Mouse (Mus musculus): ENCODE results near the gene Adarb2. TPM values are rescaled to one million over a fixed set of nuclear protein-coding genes. Genes with fewer than 3 reads are reported as not detected.

Gene Adarb2
- total and polyA plus RNA-seq, 3 experiments = not detected

- Histone ChIP-seq H3K27ac (no peak overlapping the region), H3K9ac (ENCODE audit: low read depth, low read length) (no peak overlapping the region), H3K4me1 (ENCODE audit: control insufficient read depth, insufficient read depth, low read length) (no peaks in the 10 kb centered on the region), H3K27me3 (ENCODE audit: control insufficient read depth, insufficient read depth, low read length) (no peaks in the 10 kb centered on the region), H3K79me2 (replicated peaks; ENCODE audit: control insufficient read depth, insufficient read depth, low read length) (no peaks in the 10 kb centered on the region), H3K4me3 (no peak overlapping the region), H3K36me3 (ENCODE audit: control insufficient read depth, insufficient read depth, low read length) (no peaks in the 10 kb centered on the region)
- TF ChIP-seq POLR2A (IDR thresholded peaks at IDR 0.05; ENCODE audit: insufficient read depth, low read depth, low read length) (no peak), CTCF (IDR thresholded peaks at IDR 0.05) (no peak), EP300 (IDR thresholded peaks at IDR 0.05; ENCODE audit: insufficient read depth, low read depth, low read length) (no peak)
- intact Hi-C loops (cut with DNase I) = no loop called here
- no peak for DNase-seq
Measured at GRCm38 (mm10) chr13:8560485-8560884, 357.8 kb downstream of the Adarb2 start.

- no peak for DNase-seq
- no peak overlapping the region for H3K4me3 ChIP-seq
- intact Hi-C loops (cut with DNase I) = no loop called here
- H3K27ac ChIP-seq = no peak overlapping the region
- no peaks in the 10 kb centered on the region for H3K36me3 ChIP-seq (ENCODE audit: control insufficient read depth, insufficient read depth, low read length)
- 73% methylated on average over 7 of the region's 7 CpGs for WGBS
- no peaks in the 10 kb centered on the region for H3K79me2 ChIP-seq (replicated peaks; ENCODE audit: control insufficient read depth, insufficient read depth, low read length)
- no peaks in the 10 kb centered on the region for H3K4me1 ChIP-seq (ENCODE audit: control insufficient read depth, insufficient read depth, low read length)
- no peaks in the 10 kb centered on the region for H3K27me3 ChIP-seq (ENCODE audit: control insufficient read depth, insufficient read depth, low read length)
- no peak for TF ChIP-seq CTCF (IDR thresholded peaks at IDR 0.05)
- no peak for TF ChIP-seq EP300 (IDR thresholded peaks at IDR 0.05; ENCODE audit: insufficient read depth, low read depth, low read length)
- no peak for TF ChIP-seq POLR2A (IDR thresholded peaks at IDR 0.05; ENCODE audit: insufficient read depth, low read depth, low read length)
- no peak overlapping the region for H3K9ac ChIP-seq (ENCODE audit: low read depth, low read length)
Measured at GRCm38 (mm10) chr13:8563161-8563560, 360.5 kb downstream of the Adarb2 start.

DNA sequence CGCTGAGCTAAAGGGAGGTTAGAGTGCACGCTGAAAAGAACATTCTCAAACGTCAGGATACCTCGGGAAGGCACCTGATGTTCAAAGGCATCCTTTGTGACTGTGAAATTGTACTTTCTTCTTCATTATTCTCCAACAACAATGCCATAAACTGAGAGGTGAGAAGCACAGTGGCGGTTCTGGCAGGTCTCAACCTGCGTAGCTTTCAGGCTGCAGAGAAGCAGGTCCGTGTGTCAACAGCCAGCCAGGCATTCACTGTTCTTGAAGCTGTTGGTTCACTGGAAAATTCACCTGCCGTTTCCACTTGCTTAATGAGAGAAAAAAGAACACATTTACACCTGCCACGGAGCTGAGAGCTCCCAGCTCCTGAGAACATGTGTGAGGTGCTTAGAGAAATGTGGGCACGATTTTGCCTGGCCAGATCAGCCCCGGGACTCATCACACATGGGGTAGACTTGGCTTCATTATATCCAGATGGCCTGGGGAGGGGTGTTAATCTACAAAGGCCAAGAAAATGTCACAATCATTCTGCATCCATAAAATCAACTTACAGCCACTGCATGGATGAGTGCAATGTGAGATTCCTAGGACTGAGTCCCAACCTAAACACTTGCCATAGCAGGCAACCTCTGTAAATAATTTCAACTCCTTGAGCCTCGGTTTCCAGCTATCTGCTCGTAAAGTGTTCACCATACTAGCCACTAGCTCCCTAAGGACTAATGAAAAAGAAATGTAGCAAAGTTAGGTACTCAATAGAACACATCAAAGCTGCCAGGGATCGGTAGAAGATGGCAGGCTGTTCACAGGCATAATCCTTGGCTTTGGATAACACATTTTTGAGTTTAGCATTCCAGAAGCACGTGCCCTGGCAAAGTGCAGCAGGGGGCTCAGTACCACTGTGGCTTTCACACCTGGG is 364.7 kb downstream of the Adarb2 start:
- Histone ChIP-seq H3K4me3 (no peak overlapping the region), H3K27ac (no peak overlapping the region)
- TF ChIP-seq CTCF (IDR thresholded peaks at IDR 0.05) = no peak

DNA sequence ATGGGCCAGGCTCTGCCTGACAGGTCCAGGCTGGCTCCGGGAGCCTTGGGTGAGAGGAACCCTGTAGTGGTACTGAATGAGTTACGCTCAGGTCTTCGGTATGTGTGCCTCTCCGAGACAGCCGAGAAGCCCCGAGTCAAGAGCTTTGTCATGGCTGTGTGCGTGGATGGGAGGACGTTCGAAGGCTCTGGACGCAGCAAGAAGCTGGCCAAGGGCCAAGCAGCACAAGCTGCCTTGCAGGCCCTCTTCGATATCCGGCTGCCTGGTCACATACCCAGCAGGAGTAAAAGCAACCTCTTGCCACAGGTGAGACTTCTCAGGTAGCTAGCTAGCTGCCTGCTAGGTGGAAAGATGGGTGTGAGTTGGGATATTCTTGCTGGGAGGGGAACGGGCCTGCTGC is 367.6 kb downstream of the Adarb2 start:
- WGBS = 78% methylated on average over 13 of the region's 13 CpGs

More for the DNA sequence above, 364.7 kb downstream of the Adarb2 start:
- no peak for DNase-seq
- no peaks in the 10 kb centered on the region for H3K4me1 ChIP-seq (ENCODE audit: control insufficient read depth, insufficient read depth, low read length)
- WGBS = 76% methylated on average over 15 of the region's 15 CpGs
- no peaks in the 10 kb centered on the region for H3K36me3 ChIP-seq (ENCODE audit: control insufficient read depth, insufficient read depth, low read length)
- intact Hi-C loops (cut with DNase I) = no loop called here
- H3K79me2 ChIP-seq (replicated peaks; ENCODE audit: control insufficient read depth, insufficient read depth, low read length) = no peaks in the 10 kb centered on the region
- H3K9ac ChIP-seq (ENCODE audit: low read depth, low read length) = no peak overlapping the region
- H3K27me3 ChIP-seq (ENCODE audit: control insufficient read depth, insufficient read depth, low read length) = no peaks in the 10 kb centered on the region

GRCm38 (mm10) chr13:8573908-8574307 is 371.2 kb downstream of the Adarb2 start:
- TF ChIP-seq POLR2A (IDR thresholded peaks at IDR 0.05; ENCODE audit: insufficient read depth, low read depth, low read length) (no peak), CTCF (IDR thresholded peaks at IDR 0.05) (no peak), EP300 (IDR thresholded peaks at IDR 0.05; ENCODE audit: insufficient read depth, low read depth, low read length) (no peak)
- H3K27me3 ChIP-seq (ENCODE audit: control insufficient read depth, insufficient read depth, low read length) = no peaks in the 10 kb centered on the region
- WGBS = 81% methylated on average over 12 of the region's 12 CpGs
- intact Hi-C loops (cut with DNase I) = no loop called here
- no peaks in the 10 kb centered on the region for H3K4me1 ChIP-seq (ENCODE audit: control insufficient read depth, insufficient read depth, low read length)
- no peak for DNase-seq
- H3K79me2 ChIP-seq (replicated peaks; ENCODE audit: control insufficient read depth, insufficient read depth, low read length) = no peaks in the 10 kb centered on the region
- H3K4me3 ChIP-seq = no peak overlapping the region
- H3K36me3 ChIP-seq (ENCODE audit: control insufficient read depth, insufficient read depth, low read length) = no peaks in the 10 kb centered on the region
- H3K9ac ChIP-seq (ENCODE audit: low read depth, low read length) = no peak overlapping the region
- H3K27ac ChIP-seq = no peak overlapping the region

More for the DNA sequence above, 367.6 kb downstream of the Adarb2 start:
- Histone ChIP-seq H3K4me3 (no peak overlapping the region), H3K27me3 (ENCODE audit: control insufficient read depth, insufficient read depth, low read length) (no peaks in the 10 kb centered on the region), H3K4me1 (ENCODE audit: control insufficient read depth, insufficient read depth, low read length) (no peaks in the 10 kb centered on the region), H3K27ac (no peak overlapping the region), H3K36me3 (ENCODE audit: control insufficient read depth, insufficient read depth, low read length) (no peaks in the 10 kb centered on the region), H3K79me2 (replicated peaks; ENCODE audit: control insufficient read depth, insufficient read depth, low read length) (no peaks in the 10 kb centered on the region), H3K9ac (ENCODE audit: low read depth, low read length) (no peak overlapping the region)
- intact Hi-C loops (cut with DNase I) = no loop called here
- DNase-seq = no peak
- TF ChIP-seq EP300 (IDR thresholded peaks at IDR 0.05; ENCODE audit: insufficient read depth, low read depth, low read length) = no peak
- TF ChIP-seq POLR2A (IDR thresholded peaks at IDR 0.05; ENCODE audit: insufficient read depth, low read depth, low read length) = no peak
- no peak for TF ChIP-seq CTCF (IDR thresholded peaks at IDR 0.05)

GRCm38 (mm10) chr13:8584257-8585005 is 381.8 kb downstream of the Adarb2 start:
- Histone ChIP-seq H3K79me2 (replicated peaks; ENCODE audit: control insufficient read depth, insufficient read depth, low read length) (no peaks in the 10 kb centered on the region), H3K9ac (ENCODE audit: low read depth, low read length) (no peak overlapping the region), H3K36me3 (ENCODE audit: control insufficient read depth, insufficient read depth, low read length) (no peaks in the 10 kb centered on the region), H3K27me3 (ENCODE audit: control insufficient read depth, insufficient read depth, low read length) (no peaks in the 10 kb centered on the region), H3K27ac (no peak overlapping the region), H3K4me1 (ENCODE audit: control insufficient read depth, insufficient read depth, low read length) (no peaks in the 10 kb centered on the region), H3K4me3 (no peak overlapping the region)
- DNase-seq = no peak
- TF ChIP-seq CTCF (IDR thresholded peaks at IDR 0.05) = no peak
- intact Hi-C loops (cut with DNase I) = no loop called here
- 70% methylated on average over 8 of the region's 8 CpGs for WGBS

All from heart, adult 2 months (tissue).